Mouse (Mus musculus) bone marrow, adult 2 months (tissue): Measurements from ENCODE around the gene Aar2. TPM values are rescaled to one million over a fixed set of nuclear protein-coding genes. Genes with fewer than 3 reads are reported as not detected.

Experiments used
- H3K27ac ChIP-seq: fragments of 200-500 bp; 2 replicates; pipeline ENCODE4 v1.5.1; 2012; ENCODE audit warnings: low read depth, mild to moderate bottlenecking, control low read depth, inconsistent platforms, low read length; ENCODE audit not compliant: control insufficient read depth, poor library complexity, insufficient read depth
- H3K4me1 ChIP-seq: fragments of 200-500 bp; 2 replicates; pipeline ENCODE4 v1.6.1; 2011; ENCODE audit warnings: low read length; ENCODE audit not compliant: control insufficient read depth, insufficient read depth
- H3K4me3 ChIP-seq: fragments of 200-500 bp; replicated peaks from 2 replicates; pipeline ENCODE3; 2011; ENCODE audit warnings: mild to moderate bottlenecking, low read depth, low read length, control low read depth; ENCODE audit not compliant: control insufficient read depth
- CTCF ChIP-seq: fragments of 200-500 bp; IDR thresholded peaks from 2 replicates; pipeline ENCODE4 v1.5.1; 2011; ENCODE audit warnings: low read length, control low read depth; ENCODE audit not compliant: control insufficient read depth, insufficient read depth
- POLR2A ChIP-seq: fragments of 200-500 bp; IDR thresholded peaks from 2 replicates; pipeline ENCODE4 v1.6.1; 2011; ENCODE audit warnings: low read depth, mild to moderate bottlenecking, control low read depth, low read length, borderline replicate concordance; ENCODE audit not compliant: control insufficient read depth
- WGBS: fragments of 180-500 bp; shearing (Covaris S2); methylation state at CpG from one replicate; pipeline ENCODE4 v1.1.7; 2018; 5-methylcytosine and 5-hydroxymethylcytosine counted together
- polyA plus RNA-seq: library from polyadenylated mRNA; stranded (reverse); fragments of >200 nt; gene quantifications from 2 replicates; pipeline ENCODE4 v1.2.4, GENCODE M21; 2011; ENCODE audit warnings: low replicate concordance; ENCODE audit not compliant: missing spikeins, insufficient read depth, insufficient read length

The Aar2 gene
- polyA plus RNA-seq, 1 experiment = 15.1 TPM

DNA sequence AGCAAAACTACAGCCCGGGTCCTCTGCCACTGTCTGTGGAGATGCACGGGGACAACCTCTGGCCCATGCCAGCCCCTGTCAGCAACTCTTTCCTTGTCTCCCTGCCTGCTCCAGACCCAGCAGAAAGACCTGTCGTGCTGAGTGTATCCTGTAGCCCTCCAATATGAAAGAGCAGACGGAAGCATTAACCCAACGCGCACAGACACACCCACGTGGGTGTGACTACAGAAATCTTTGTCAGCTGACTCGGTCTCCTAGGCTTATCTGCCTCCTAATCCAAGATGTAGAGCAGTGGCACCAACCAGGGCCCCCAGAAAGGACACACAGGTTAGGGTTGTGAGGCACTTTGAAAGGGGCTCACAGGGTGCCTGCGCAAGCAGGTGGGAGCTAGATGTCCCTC, 56.3 kb downstream of the Aar2 start:
- Histone ChIP-seq H3K4me3 (no peak overlapping the region), H3K4me1 (no peaks in the 10 kb centered on the region), H3K27ac (no peak overlapping the region)
- 82% methylated on average over 9 of the region's 9 CpGs for WGBS
- TF ChIP-seq POLR2A (no peak), CTCF (no peak)

DNA sequence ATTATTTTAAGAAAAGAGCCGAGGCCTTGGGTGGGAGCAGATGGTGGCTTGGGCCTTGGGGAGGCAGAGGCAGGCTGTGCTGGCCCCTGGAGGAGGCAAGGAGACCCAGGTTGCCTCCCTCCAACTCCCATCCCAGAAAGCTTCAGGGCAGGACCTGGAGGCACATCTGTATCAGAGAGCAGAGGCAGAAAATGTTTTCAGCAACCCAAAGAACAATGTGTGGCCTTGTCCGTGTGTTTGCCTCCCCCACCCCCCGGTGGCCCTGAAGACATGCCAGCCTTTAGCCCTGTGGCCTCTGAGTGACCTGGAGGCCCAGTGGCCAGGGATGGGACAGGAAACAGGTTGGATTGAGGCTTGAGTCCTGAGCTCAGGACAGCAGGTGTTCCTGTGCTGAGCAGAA, 57.8 kb downstream of the Aar2 start:
- Histone ChIP-seq H3K4me1 (no peaks in the 10 kb centered on the region), H3K27ac (no peak overlapping the region), H3K4me3 (no peak overlapping the region)
- no peak for TF ChIP-seq CTCF
- no peak for TF ChIP-seq POLR2A
- 65% methylated on average over 3 of the region's 3 CpGs for WGBS

DNA sequence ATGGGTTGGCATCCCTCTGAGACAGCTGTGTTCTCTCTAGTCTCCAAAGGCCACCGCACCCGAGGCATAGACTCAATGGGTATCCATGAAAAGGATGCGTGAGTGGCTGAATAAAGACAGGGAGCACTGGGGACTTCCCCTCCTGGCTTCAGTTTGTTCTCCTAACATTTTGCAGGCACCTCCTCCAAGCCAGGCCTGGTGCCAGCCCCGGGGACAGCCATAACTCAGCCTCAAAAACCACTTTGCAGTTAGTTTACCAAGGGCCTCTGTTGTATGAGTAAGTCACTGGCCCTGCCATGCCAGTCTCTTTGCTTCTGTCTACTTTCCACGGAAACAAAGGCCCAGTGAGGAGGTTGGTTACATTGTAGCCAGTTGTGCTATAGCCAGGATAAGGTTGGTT, 58.6 kb downstream of the Aar2 start:
- H3K27ac ChIP-seq = no peak overlapping the region
- 62% methylated on average over 5 of the region's 5 CpGs for WGBS

DNA sequence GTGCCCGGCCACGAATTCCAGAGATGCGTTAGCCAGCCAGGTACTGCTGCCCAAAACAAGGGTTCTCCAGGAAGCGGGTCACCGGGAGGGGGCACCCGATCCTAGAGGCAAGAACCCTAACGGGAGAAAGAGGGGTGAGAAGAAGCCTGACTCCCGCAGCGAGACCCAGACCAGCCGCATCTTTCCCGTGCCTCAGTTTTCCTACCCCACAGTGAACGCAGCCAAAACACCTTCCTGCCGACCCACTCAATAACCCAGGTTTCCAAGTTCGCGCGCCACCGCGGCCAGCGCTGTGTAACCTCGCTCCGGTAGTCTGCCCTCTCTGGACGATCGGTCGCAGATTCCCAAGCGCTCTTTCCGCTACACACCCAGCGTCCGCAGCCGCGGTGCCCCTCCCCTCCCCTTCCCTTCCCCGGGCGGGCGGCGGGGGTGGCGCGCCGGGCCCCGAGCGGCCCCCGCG, 65.7 kb downstream of the Aar2 start:
- no peak for TF ChIP-seq CTCF
- no peak for TF ChIP-seq POLR2A
- no peak overlapping the region for H3K27ac ChIP-seq
- no peak overlapping the region for H3K4me3 ChIP-seq
- no peaks in the 10 kb centered on the region for H3K4me1 ChIP-seq
- 2% methylated on average over 41 of the region's 41 CpGs for WGBS

More for the DNA sequence above, 58.6 kb downstream of the Aar2 start:
- TF ChIP-seq POLR2A (no peak), CTCF (no peak)
- Histone ChIP-seq H3K4me3 (no peak overlapping the region), H3K4me1 (no peaks in the 10 kb centered on the region)

DNA sequence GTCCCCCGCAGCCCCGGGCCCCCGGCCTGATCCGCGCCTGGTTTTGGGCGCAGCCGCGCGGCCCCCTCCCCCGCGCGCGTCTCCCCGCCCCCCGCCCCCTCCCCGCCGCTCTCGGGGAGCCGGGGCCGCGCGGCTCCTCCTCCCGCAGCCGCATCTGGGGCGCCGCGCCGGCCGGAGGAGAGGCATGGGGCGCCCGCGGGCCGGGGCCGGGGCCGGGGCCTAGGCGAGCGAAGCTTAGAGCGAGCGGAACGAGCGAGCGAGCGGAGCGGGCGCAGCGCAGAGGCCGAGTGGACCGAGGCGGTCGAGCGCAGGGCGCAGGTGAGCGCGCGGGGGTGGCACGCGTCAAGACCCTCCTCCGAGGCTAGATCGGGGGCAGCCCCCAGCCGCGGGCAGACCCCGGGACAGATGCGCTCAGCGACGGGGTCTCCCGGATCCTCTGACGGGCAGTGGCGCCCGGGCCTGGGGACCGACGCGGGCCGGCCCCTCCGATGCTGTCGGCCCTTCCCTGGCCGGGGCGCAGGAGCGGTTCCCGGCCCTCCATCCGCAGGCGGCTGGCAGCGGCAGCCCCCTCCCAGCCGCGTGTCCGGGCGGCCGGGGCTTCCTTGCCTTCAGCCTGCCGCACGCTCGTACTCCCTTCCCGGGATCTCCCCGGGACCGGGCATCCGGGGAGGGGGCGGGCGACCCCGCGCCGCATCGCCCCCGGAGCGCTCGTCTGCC, 66.3 kb downstream of the Aar2 start, which contains the start of gene Dlgap4:
Dlgap4 (plus strand) TSS at position 165 of the 717 bp plus-strand sequence.
- Histone ChIP-seq H3K4me1 (no peaks in the 10 kb centered on the region), H3K27ac (no peak within 1 kb of the TSS), H3K4me3 (no peak within 1 kb of the TSS)
- 2% methylated on average over 99 of the region's 103 CpGs for WGBS
- no peak for TF ChIP-seq POLR2A
- no peak for TF ChIP-seq CTCF

DNA sequence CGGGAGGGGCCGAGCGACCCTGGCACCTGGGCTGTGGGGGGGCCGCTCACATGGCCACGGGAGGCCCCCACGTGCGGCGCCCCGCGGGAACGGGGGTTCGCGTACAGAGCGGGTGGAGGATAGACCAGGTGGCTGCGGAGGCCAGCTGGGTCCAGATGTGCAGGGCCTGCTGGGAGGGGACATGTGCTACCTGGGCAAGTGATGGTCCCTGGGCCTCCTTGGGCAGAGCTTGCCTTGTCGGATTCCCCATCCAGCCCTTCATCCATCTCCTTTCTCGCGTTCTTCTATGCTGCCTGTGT, 66.8 kb downstream of the Aar2 start:
- Histone ChIP-seq H3K4me1 (no peaks in the 10 kb centered on the region), H3K27ac (no peak overlapping the region), H3K4me3 (no peak overlapping the region)
- TF ChIP-seq POLR2A (no peak), CTCF (no peak)
- 2% methylated on average over 18 of the region's 18 CpGs for WGBS

DNA sequence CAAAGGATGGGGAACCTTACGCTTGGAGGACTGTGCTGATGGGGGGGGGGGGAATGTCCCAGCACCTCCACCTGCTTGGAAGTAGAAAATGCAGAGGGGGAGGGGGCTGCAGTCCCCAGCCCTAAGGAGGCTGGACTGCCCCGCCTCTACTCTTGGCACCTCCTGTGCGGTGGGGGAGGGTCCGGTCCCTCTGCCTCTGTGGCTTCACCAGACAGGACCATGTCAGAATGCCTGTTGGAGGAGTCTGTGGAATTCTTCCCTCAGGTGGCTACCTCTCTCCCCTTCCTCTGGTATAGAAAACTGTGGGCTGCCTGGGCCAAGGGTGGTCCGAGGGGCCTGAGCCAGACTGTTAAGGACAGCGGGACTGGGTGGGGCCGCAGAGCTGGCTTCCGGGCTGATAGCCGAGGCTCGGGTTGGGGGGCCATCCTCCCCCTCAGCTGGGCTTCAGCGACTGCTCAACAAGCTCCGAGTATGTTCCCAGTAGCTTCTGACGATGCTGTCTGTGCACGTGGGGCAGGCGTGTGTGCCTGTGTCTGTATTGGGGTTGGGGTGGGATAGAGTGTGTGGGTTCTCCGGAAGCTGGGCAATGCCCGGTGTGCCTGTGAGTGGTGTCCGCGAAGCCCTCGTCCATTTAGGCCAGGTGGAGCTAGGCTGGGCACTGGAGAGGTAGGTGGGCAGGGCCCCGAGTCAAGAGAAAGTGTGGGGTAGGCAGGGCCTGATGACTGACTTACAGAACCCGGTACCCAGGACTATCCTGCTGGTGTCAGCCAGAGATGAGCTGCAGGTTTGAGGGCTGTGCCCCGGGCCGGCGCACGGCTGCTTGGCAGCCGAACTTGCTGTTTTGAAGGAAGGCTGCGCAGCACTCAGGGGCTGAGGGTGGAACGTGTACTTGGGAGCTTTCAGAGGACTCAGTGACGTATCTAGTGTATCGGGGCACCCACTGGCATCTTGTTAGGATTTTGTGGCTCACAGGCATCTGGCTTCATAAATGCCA, 67.6 kb downstream of the Aar2 start:
- H3K4me3 ChIP-seq = no peak overlapping the region
- no peak overlapping the region for H3K27ac ChIP-seq
- H3K4me1 ChIP-seq = no peaks in the 10 kb centered on the region
- TF ChIP-seq POLR2A (no peak), CTCF (no peak)
- 9% methylated on average over 31 of the region's 31 CpGs for WGBS

DNA sequence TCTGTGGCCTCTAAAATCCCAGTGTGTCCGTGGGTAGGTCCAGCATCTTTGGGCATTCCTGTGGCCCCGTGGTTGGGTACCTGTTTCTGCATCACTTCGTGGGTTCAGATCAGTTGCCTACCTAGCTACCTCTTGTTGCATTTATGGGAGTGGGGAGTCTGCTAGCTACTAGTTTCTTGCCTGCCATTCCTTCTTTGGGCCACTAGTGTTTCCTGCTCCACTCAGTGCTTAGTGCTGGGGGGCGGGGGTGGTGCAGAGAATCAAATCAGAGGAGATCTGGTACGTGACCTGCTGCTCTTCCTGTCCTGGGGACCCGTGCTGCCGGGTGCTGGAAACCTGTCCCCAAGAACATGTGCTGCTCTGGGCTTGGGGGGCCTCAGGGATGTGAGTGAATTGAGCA, 69.1 kb downstream of the Aar2 start:
- no peak overlapping the region for H3K4me3 ChIP-seq
- TF ChIP-seq CTCF (no peak), POLR2A (no peak)
- H3K27ac ChIP-seq = no peak overlapping the region
- WGBS = 56% methylated on average over 7 of the region's 7 CpGs
- H3K4me1 ChIP-seq = no peaks in the 10 kb centered on the region
